Mouse (Mus musculus) skeletal muscle tissue, adult 2 months (tissue): ENCODE data around the gene Kcnd1.
"Not testable (repeated sequence)": the region's sequence is repeated elsewhere in the genome, so short reads cannot be mapped to it uniquely, and the experiment has no call there.

Source experiments
- DNase-seq: peaks from one replicate; pipeline ENCODE4 v3.0.0-alpha.2; 2012; ENCODE audit warnings: low read depth, low spot score

Kcnd1 gene

GRCm38 (mm10) chrX:7821865-7822779 is at the start of gene Kcnd1:
Gene Kcnd1, plus strand, starts transcription at chrX:7822289.
- peak; percentile 23 for DNase-seq

DNA sequence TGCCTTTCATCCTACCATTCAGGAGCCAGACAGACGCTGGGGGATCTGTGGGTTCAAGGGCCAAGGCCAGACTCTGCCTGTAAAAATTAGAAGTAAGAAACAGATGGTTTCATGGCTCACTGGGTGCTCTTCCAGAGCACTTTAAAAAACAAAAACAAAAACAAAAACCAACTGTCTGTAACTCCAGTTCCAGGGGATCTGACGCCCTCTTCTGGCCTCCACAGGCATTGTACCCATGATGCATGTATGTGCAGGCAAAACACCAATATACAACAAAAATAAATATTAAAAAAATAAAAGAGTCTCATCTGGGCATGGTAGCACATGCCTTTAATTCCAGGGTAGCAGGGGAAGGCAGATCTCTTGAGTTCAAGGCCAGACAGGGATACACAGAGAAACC is 49.3 kb upstream of the Kcnd1 start:
- no peak for DNase-seq

GRCm38 (mm10) chrX:7775501-7776205 is 46.4 kb upstream of the Kcnd1 start:
- no peak for DNase-seq

- DNase-seq = no peak
Measured at GRCm38 (mm10) chrX:7776329-7777082, 45.6 kb upstream of the Kcnd1 start.

DNA sequence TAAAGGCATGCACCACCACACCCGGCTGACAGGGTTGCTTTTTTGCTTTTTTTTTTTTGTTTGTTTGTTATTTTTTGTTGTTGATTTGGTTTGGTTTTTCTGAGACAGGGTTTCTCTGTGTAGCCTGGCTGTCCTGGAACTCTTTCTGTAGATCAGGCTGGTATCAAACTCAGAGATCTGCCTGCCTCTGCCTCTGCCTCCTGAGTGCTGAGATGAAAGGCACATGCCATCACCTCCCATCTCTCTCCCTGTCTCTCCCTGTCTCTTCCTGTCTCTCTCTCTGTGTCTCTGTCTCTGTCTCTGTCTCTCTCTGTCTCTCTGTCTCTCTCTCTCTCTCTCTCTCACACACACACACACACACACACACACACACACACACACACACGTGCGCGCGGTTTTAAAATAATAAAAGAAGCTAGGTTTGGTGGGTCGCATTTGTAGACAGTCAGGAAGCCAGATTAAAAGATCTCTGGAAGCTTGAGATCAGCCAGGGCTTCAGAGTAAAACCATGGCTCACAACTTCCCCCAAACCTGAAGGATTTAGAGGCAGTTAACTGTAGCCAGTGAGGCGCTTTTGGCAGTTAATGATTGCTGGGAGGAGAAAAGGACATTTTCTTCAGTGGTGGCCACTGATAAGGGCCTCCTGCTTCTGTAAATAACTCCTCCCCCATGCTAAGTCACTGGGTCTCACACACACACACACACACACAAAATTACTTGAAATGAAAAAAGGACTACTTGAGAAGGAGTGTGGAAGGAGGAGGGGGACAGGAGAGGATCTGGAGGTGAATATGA is 43.4 kb upstream of the Kcnd1 start:
- DNase-seq = no peak

- no peak for DNase-seq
Measured at GRCm38 (mm10) chrX:7779294-7779693, 42.8 kb upstream of the Kcnd1 start.

DNA sequence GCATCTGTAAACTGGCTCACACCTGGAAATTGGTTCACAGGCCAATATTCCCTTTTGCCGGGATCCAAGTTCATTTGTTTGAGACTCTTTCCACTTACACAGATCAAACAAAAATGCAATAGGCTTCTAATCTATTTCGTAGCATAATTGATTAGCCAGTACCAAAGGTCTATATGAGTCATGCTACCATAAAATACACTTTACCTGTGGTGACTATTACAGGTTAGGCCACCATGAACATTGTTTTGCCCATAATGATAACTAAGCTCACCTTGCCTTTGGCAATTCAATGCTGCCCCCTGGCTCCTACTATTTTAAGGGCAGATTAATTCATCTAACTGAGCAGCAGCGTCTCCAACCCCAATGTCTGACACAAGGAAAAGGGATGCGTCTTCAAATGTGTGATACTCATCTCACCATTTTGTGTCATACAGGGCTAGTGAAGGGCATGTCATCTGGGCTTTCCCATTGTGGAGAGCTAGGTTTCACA is 39.4 kb upstream of the Kcnd1 start:
- no peak for DNase-seq

DNA sequence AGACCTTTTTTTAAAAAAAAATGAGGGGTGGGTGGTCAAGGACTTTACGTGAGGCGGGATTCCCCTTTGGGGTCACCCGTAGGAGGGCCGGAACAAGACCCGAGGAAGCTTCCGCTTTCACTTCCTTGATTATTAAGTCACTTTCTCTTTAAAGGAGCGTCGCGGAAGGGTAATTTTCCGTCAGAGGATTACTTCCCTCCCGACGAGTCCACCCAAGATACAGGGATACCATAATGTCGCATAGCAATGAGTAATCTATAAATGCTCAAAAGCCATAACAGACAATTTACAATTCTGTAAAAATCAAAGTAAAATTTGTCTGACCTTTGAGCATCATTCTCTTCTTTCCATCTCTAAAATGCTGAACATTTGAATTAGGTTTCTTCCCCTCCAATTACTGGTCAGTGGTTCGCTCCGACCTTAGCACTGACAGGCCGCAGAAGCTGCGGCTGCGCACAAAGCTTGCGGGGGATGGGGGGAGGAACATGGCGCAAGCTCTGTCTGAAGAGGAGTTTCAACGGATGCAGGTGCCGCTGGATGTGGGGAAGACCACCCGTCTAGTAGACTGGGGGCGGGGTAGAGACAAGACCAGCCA is 32.5 kb upstream of the Kcnd1 start, which contains the start of gene Gripap1:
Gene Gripap1 (plus strand): TSS at position 224 of the 595 bp plus-strand sequence.
- DNase-seq = peak; percentile 82

DNA sequence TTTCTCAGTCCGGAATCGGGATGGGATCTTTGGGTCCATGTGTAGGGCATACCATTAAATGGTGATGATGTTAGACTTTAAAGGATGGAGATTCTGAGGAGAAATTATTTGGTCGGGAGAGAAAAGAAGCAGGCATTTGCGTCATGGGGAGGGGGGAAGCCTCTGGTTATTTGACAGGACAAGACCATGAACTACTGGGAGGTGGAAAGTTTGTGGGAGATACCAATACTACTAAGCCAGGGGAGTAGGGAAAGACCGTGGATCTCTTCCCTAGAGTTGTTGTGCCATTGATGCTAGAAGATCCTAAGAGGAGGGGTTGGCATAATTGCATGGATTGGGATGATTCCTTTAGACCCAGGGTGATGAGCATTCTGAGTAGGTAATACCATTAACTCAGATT is 31.8 kb upstream of the Kcnd1 start:
- no peak for DNase-seq

- DNase-seq = no peak
Measured at GRCm38 (mm10) chrX:7793361-7793760, 28.7 kb upstream of the Kcnd1 start.

DNA sequence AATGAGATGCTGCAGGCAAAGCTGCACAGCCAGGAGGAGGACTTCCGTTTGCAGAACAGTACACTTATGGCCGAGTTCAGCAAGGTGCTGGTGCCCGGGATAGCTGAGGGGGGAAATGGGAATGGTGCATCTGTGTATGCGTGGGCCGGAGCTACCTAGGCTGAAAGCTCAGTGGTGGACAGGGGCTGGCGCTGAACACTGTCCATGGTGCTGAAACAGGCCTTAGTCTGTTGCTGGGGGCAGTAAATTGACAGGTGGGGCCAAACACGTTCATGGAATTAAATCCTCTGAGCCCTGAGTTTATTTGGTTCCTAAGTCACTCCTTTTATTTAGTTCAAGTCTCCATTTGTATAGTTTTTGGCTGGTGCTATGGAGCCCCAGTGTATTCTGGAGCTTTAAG is 27.1 kb upstream of the Kcnd1 start:
- no peak for DNase-seq

DNA sequence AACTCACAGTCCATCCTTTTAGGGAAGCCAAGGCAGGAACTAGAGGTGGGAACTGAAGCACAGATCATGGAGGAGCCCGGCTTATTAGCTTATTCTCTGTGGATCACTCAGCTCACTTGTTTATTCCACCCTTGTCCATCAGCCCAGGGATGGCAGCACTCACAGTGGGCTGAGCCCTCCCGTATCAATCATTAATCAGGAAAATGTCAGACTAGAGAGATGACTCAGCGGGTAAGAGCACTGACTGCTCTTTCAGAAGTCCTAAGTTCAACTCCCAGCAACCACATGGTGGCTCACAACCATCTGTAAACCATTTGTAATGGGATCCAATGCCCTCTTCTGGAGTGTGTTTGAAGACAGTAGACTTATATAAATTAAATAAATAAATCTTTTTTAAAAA is 24.8 kb upstream of the Kcnd1 start:
- no peak for DNase-seq

DNA sequence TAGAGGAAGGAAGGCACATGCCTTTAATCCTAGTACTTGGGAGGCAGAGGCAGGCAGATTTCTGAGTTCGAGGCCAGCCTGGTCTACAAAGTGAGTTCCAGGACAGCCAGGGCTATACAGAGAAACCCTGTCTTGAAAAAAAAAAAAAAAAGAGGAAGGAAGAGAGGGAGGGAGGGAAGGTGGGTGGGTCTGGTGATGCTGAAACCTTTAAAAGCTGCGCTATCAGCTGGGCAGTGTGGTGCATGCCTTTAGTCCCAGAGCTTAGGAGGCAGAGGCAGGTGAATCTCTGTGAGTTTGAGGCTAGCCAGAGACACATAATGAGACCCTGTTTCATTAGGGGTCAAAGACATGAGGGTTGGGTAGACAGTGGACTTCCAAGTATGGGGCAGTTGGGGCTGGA is 19.9 kb upstream of the Kcnd1 start:
- not testable (repeated sequence) for DNase-seq

DNA sequence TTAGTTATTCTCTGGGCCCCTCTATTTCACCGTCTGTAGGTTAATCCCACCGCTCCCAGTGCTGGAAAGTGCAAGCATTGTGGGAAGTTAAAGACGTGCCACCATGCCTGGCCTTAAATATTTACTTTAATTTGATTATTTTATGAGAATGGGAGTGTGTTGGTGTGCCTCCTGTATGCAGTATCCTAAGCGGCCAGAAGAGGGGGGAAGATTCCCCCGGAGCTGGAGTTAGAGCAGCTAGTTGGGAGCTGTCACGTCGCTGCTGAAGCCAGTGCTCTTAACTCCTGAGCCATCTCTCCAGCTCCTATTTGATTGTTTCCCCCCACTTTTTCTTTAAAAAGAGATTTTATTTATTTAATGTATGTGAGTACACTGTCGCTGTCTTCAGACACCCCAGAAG is 7.1 kb upstream of the Kcnd1 start:
- DNase-seq = not testable (repeated sequence)

DNA sequence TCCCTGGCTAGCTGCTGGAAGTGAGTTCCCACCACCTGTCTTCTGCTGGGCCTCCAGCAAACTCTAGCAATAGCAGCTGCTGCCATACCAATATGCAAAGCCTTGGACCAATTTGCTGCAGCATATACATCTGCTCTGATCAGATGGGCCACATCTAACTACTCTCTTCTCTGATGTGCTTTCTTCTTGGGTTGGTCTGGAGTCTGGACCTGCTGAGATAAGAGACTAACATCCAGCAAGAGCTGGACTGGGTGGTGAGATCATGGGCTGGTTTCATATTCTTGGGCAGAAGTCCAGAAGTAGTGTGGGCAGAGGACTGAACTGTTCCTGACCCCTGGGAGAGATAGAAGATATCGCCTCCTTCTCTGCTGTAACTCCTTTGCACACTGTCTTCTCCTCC is 15.1 kb downstream of the Kcnd1 start:
- DNase-seq = peak; percentile 16

GRCm38 (mm10) chrX:7840842-7841162 is 18.7 kb downstream of the Kcnd1 start:
- DNase-seq = no peak

DNA sequence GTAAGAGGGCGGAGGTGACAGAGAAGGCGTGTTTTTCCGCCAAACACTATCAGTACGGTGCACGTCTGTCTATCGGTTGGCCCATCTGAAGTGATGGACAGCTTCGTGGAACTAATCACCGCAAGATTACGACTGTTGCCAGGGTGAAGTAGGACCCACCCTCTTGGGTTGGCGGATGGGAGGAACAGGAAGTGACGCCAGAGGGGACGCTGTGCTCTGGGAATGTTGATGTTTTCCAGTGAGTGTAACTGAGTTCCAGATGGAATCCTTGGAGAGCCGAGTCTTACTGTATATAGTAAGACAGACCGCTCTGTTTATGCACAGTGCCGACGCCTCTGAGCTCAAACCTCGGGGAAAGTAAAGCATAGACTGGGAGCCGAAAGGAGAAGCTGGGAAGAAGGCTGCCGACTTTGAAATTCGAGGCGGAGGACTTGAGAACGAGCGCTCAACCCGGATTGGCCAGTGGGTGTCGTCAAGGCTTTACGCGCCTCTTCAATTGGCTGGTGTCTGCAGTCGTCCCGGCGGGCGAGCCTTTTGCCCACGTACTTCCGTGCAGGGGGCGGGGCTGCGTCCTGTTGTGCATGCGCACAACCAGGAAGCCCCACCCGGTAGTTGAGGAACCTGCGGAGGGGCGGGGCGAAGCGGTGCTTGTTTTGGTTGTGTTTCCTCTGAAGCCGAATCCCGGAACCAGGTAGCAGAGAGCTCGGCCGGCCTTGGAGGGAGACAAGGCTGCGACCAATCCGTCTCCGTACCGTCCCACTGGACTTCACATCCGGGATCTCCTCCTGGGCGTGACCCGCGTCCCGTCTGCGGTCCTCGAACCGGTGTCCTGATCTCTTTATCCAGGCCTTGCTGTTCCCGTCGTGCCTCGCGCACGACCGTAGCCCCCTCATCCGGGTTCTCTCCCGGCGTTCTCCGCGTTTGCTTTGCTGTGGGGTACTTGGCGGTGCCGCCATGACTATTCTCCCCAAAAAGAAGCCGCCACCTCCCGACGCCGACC is 19.4 kb downstream of the Kcnd1 start, which contains the start of gene Otud5:
Gene Otud5 (plus strand): TSS at position 202 of the 1,000 bp plus-strand sequence.
- peak; percentile 95 for DNase-seq

- DNase-seq = no peak
Measured at GRCm38 (mm10) chrX:7842318-7842717, 20.2 kb downstream of the Kcnd1 start.

DNA sequence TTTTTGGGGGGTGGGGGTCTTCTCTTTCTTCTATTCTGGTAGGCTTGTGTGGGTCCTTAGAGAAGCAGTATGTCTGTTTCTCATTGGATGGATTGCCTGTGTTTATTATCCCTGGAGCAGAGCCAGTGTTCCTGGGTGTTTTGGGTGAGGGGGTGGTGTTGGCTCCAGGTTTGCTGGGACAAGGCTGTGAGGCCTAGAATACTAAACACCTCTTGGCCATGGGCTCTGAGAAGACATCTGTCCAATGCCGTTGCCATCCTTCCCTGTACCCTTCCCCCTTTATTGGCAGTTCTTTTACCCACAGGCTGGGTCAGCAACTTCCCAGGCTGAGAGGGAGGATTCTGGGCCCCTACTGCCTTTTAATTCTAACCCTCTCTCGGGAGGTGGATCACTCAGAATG is 25.8 kb downstream of the Kcnd1 start:
- no peak for DNase-seq
